Mouse (Mus musculus) mesoderm, embryonic 11.5 days (tissue): ENCODE results near the gene C1rl.
"Not testable (repeated sequence)": the region's sequence is repeated elsewhere in the genome, so short reads cannot be mapped to it uniquely, and the experiment has no call there.

Experiments
- DNase-seq: peaks from one replicate; pipeline ENCODE4 v3.0.0-alpha.2; 2012; ENCODE audit warnings: low read depth, low spot score

Gene C1rl

DNA sequence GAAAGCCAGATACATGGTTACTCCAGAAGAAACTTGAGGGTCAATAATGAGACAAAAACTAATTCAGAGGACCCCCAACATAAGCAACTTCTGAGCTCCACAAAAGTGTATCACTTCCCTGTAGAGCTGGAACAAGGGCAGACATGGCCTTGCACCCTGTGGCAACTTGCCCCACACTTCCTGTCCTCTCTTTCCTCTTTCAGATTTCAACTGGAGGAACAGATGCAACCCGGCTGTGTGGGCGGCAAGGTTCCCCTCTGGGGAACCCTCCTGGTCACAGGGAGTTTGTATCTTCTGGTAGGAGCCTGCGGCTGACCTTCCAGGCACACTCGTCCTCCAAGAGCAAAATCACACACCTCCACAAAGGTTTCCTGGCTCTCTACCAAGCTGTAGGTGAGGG is 12.1 kb downstream of the C1rl start:
- no peak for DNase-seq

- DNase-seq, result no peak
Measured at GRCm38 (mm10) chr6:124506991-124507390, 14.1 kb downstream of the C1rl start.

GRCm38 (mm10) chr6:124508292-124508691 is 15.4 kb downstream of the C1rl start:
- no peak for DNase-seq

GRCm38 (mm10) chr6:124509192-124509591 is 16.3 kb downstream of the C1rl start:
- not testable (repeated sequence) for DNase-seq

- DNase-seq, result no peak
Measured at GRCm38 (mm10) chr6:124511936-124512335, 19.0 kb downstream of the C1rl start.

DNA sequence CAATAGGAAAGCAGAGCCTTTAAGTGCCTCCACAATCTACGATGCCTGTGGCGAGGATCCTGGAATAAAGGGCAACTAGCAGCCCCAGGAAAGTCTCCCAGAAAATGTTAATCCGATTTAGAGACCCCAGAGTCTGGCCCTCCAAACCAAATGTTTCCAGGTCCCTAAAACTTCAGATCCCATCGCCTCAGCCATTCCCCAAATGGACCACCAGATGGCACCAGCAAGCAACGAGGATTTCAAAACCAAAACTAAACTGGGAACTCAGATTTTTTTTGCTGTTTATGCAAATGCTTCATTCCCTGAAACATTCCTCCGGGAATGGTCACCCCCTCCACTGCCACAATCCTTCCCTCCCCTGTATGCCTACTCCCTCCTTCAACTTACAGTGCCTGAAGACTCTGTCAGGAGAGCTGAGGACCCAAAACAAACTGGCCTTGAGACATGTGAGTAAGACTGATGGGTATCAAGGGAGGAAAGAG is 19.5 kb downstream of the C1rl start, which contains the start of gene C1ra:
TSS of gene C1ra (plus strand) at position 51 of the 482 bp plus-strand sequence.
- peak; percentile 58 for DNase-seq

DNA sequence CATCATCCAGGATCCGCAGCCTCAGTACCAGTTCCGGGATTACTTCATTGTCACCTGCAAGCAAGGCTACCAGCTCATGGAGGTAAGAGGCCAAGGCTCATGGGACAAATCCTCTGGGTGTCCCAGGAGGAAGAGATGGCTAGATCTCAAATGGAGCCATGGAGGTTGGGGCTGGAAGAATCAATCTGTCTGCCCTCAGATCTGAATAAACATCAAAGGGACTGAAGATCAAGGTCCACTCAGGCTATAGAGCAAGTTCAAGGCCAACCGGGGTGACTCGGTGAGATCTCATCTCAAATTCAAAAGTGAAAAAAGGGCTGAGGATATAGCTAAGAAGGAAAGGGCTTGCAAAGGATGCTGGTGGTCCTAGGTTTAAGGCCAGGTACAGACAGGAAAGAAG is 24.8 kb downstream of the C1rl start:
- not testable (repeated sequence) for DNase-seq

DNA sequence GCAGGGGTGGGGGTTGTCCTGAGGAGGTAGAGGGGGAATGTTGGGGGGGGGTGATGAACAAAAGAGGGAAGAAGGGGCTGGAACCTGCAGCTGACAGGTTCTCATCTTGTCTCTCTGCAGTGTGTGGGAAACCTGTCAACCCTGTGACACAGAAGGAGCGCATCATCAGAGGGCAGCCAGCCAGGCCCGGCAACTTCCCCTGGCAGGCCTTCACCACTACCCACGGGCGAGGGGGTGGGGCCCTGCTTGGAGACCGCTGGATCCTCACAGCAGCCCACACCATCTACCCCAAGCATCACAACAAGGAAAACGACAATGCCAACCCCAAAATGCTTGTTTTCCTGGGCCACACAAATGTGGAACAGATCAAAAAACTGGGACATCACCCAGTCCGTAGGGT is 29.2 kb downstream of the C1rl start:
- DNase-seq, result not testable (repeated sequence)

DNA sequence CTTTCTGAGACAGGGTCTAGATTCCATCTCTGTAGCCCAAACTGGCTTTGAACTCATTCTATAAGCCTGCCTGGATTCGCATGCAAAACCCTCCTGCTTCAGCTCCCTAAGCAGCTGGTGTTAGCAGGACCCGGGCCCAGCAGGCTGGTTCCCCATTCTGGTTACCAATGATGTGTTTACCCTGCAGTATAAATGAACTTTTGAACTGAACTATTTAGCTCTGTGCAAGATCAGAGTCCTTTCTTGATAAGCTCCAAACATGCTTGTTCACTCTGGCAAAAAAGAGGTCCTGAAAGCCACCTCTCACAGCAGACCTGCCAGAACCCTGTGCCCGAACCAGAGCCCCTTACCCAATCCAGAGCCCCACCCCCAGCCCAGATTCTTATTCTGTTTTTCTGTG is 35.0 kb downstream of the C1rl start:
- DNase-seq, result no peak

GRCm38 (mm10) chr6:124531077-124531476 is 38.2 kb downstream of the C1rl start:
- no peak for DNase-seq

DNA sequence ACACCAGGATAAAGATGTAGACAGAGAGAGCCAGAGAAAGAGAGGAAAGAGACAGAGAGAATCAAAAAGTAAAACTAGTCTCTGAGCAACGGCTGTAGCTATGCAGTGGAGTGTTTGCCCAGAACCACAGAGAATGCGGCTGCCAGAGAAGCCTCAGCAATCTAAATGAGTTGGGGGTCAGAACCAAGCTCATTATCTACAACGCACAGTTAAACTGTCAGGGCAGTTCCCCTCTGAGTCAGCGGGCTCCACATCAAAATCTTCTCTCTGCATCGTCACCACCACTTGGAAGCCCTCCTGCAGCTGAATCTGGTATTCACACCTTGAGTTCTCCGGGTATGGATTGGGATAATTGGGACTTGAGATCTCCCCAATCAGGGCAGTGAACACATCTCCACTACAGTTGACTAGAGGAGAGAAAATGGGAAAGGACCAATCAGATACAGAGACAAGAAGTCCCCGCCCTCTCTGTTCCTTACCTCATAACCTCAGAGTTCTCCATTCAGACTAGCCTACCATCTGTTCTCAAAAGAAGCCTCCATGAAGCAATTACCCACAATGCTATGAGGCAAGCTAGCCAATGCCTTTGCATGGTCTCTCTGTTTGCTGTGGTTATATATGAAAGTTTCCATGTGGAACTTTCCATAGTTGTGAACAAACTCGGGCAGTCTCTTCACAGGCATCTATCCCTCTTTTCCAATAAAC is 43.4 kb downstream of the C1rl start:
- DNase-seq, result not testable (repeated sequence)

GRCm38 (mm10) chr6:124541176-124541575 is 48.3 kb downstream of the C1rl start:
- not testable (repeated sequence) for DNase-seq

DNA sequence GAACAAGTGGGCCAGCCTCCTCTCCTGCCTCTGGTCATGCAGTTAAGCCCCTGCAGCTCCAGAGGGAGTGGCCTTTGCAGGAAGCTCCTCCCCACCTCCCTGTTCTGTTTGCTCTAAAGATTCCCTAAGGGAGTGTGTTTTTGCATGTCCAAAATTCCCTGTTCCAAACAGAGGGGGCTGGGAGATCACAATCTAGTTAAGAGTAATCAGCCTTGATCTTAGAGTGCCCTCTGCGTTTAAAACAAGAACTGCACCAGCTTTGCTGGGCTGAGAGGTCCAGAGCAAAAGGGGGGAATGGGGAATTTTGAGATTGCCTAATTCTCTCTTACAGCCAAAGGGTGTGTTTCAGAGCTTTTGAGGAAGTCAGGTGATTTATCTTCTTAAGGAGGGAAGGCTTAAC is 49.4 kb downstream of the C1rl start, which contains the start of gene C1s1:
TSS of gene C1s1 (minus strand) at position 76 of the 400 bp plus-strand sequence.
- DNase-seq, result peak; percentile 23

GRCm38 (mm10) chr6:124544466-124544865 is 51.6 kb downstream of the C1rl start:
- DNase-seq, result no peak

- DNase-seq, result no peak
Measured at GRCm38 (mm10) chr6:124545425-124545824, 52.5 kb downstream of the C1rl start.

DNA sequence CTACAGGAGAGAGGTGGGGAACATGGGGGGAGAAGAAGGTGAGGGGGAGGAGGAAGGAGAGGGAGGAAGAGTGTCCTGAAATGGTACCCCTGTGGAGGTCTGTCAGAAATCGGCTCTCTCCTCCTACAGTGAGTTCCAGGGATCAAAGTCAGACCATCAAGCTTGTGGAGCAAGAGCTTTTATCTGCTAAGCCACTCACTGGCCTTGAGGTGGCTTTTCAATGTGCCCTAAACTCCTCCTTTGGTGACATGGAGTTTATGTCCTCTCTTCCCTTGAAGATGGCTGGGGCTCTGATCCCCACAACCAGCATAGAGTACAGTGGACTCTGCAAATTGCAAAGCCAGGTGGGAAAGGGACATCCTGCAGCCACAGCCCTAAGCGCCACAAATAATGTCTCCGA is 55.1 kb downstream of the C1rl start:
- DNase-seq, result not testable (repeated sequence)

GRCm38 (mm10) chr6:124549023-124549550 is 56.2 kb downstream of the C1rl start:
- no peak for DNase-seq

DNA sequence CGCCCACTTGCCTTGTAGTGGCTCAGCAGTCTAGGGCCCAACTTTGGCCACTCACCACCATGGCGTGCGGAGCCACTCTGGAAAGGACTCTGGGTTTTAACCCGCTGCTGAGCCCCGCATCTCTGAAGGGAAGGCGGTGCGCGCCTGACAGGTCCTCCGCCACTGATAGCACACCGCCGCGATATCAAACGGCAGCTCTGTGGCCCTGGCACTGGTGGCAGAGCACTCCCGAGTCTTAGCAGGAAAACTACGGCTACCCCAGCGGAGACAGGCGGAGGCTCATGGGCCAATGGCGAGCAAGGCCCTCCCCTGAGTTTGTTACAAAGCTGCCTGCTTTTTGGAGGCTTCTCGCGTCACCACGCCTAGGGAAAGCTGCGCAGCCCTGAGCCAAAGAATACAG is 59.9 kb downstream of the C1rl start:
- DNase-seq, result no peak

GRCm38 (mm10) chr6:124555956-124556355 is 63.0 kb downstream of the C1rl start:
- DNase-seq, result not testable (repeated sequence)
